Comparison of ENCODE assay signal across 12 mouse cellular contexts in genomic region chr8:94180561-94180908, GRCm38 (mm10). TPM values are rescaled to one million over a fixed set of nuclear protein-coding genes. Genes with fewer than 3 reads are reported as not detected.
DNase-seq lines count a peak whose midpoint lies in the region; ATAC-seq and TF ChIP-seq lines count a peak whose summit lies in the region.
"Had no signal": no experiment of that assay in that cellular context is flagged by ENCODE, and none has a peak within 500 bp of the region (broad histone marks: within the 10 kb centered on the region; RNA-seq: fewer than 3 reads in every experiment).

No protein-coding gene starts in this region.

- DNase-seq in heart, embryonic 10.5 days (ENCODE audit: low spot score), result no peak
- DNase-seq in heart, postnatal 10 days, result no peak
- no peak for DNase-seq in liver, adult 2 months (ENCODE audit: extremely low read depth, low read depth, low spot score)
- DNase-seq in liver, result no peak
- DNase-seq in retina, postnatal 1 day, result no peak
- DNase-seq: right cerebral cortex, adult 18-20 months; thymus, postnatal 25 days had no signal

- no peak overlapping the region for H3K9ac ChIP-seq in liver, adult 2 months (ENCODE audit: low read depth, low read length)
- no peak overlapping the region for H3K9ac ChIP-seq in embryonic facial prominence, embryonic 15.5 days
- H3K9ac ChIP-seq in midbrain, embryonic 13.5 days (replicated peaks), result no peak overlapping the region
- H3K9ac ChIP-seq: midbrain, embryonic 12.5 days had no signal

- H3K27me3 ChIP-seq in heart, embryonic 10.5 days (ENCODE audit: insufficient read depth, poor library complexity, severe bottlenecking), result peaks cover 98% of the 10 kb centered on the region
- no peaks in the 10 kb centered on the region for H3K27me3 ChIP-seq in liver, adult 2 months (ENCODE audit: control insufficient read depth, insufficient read depth, low read length)
- H3K27me3 ChIP-seq in embryonic facial prominence, embryonic 15.5 days, result peaks cover 75% of the 10 kb centered on the region
- peaks cover 95% of the 10 kb centered on the region for H3K27me3 ChIP-seq in midbrain, embryonic 13.5 days

- no peaks in the 10 kb centered on the region for H3K9me3 ChIP-seq in heart, embryonic 10.5 days
- no peaks in the 10 kb centered on the region for H3K9me3 ChIP-seq in embryonic facial prominence, embryonic 15.5 days (replicated peaks)
- H3K9me3 ChIP-seq in midbrain, embryonic 13.5 days, result no peaks in the 10 kb centered on the region
- H3K9me3 ChIP-seq: midbrain, embryonic 12.5 days had no signal

- TF ChIP-seq CTCF in liver, adult 2 months (IDR thresholded peaks at IDR 0.05; ENCODE audit: low read depth, low read length), result no peak
- no peak for TF ChIP-seq CTCF in olfactory bulb, adult 2 months (IDR thresholded peaks at IDR 0.05; ENCODE audit: insufficient read depth, low read depth, low read length)

- H3K27ac ChIP-seq in heart, embryonic 10.5 days, result 0 out of 2 replicates have a peak overlapping the region, but pooled peaks have one; percentile 83
- no peak overlapping the region for H3K27ac ChIP-seq in liver, adult 2 months (replicated peaks; ENCODE audit: insufficient read depth, low read depth, low read length)
- no peak overlapping the region for H3K27ac ChIP-seq in embryonic facial prominence, embryonic 15.5 days (replicated peaks)
- 0 out of 2 replicates have a peak overlapping the region, but pooled peaks have one; percentile 17 for H3K27ac ChIP-seq in olfactory bulb, adult 2 months (ENCODE audit: insufficient read depth, low read depth, low read length)
- H3K27ac ChIP-seq in midbrain, embryonic 13.5 days, result no peak overlapping the region
- H3K27ac ChIP-seq: midbrain, embryonic 12.5 days had no signal

- no peaks in the 10 kb centered on the region for H3K79me2 ChIP-seq in liver, adult 2 months (ENCODE audit: control insufficient read depth, insufficient read depth, low read length)

- H3K4me2 ChIP-seq in embryonic facial prominence, embryonic 15.5 days (replicated peaks), result peak overlapping the region; percentile 87; the same call in 1 of the 2 replicates
- no peak overlapping the region for H3K4me2 ChIP-seq in midbrain, embryonic 13.5 days (replicated peaks)

- no peaks in the 10 kb centered on the region for H3K36me3 ChIP-seq in heart, embryonic 10.5 days
- H3K36me3 ChIP-seq in liver, adult 2 months (ENCODE audit: control insufficient read depth, insufficient read depth, low read length), result no peaks in the 10 kb centered on the region
- no peaks in the 10 kb centered on the region for H3K36me3 ChIP-seq in embryonic facial prominence, embryonic 15.5 days
- H3K36me3 ChIP-seq in midbrain, embryonic 13.5 days, result no peaks in the 10 kb centered on the region
- H3K36me3 ChIP-seq: midbrain, embryonic 12.5 days had no signal

- intact Hi-C loops in heart, postnatal 10 days (cut with DNase I), result no loop called here

- H3K4me3 ChIP-seq in heart, embryonic 10.5 days, result peak overlapping the region; percentile 68; the same call in 1 of the 2 replicates
- H3K4me3 ChIP-seq in liver, adult 2 months (ENCODE audit: insufficient read depth, low read depth, low read length), result peak overlapping the region; percentile 51; the same call in 1 of the 2 replicates
- H3K4me3 ChIP-seq in embryonic facial prominence, embryonic 15.5 days (replicated peaks), result peak overlapping the region; percentile 50; the same call in 1 of the 2 replicates
- H3K4me3 ChIP-seq in olfactory bulb, adult 2 months (ENCODE audit: insufficient read depth, low read depth, low read length), result peak overlapping the region; percentile 75; the same call in 1 of the 2 replicates
- no peak overlapping the region; the same call in 1 of the 2 replicates for H3K4me3 ChIP-seq in midbrain, embryonic 13.5 days (replicated peaks)

- no peak for TF ChIP-seq POLR2A in liver, adult 2 months (IDR thresholded peaks at IDR 0.05; ENCODE audit: extremely low read depth, insufficient read depth, low read length)
- no peak for TF ChIP-seq POLR2A in olfactory bulb, adult 2 months (IDR thresholded peaks at IDR 0.05; ENCODE audit: insufficient read depth, low read depth, low read length)

- 73% methylated on average over 1 of the region's 1 CpGs for WGBS in heart, embryonic 10.5 days
- WGBS in liver, adult 2 months, result 88% methylated on average over 1 of the region's 1 CpGs
- WGBS in embryonic facial prominence, embryonic 15.5 days, result 73% methylated on average over 1 of the region's 1 CpGs
- 91% methylated on average over 1 of the region's 1 CpGs for WGBS in olfactory bulb, adult 2 months
- 87% methylated on average over 1 of the region's 1 CpGs for WGBS in midbrain, embryonic 13.5 days

- ATAC-seq in embryonic facial prominence, embryonic 15.5 days (ENCODE audit: insufficient number of reproducible peaks, low FRiP score, low TSS enrichment, low read depth), result no peak
- ATAC-seq in midbrain, embryonic 13.5 days, result no peak

- H3K4me1 ChIP-seq in heart, embryonic 10.5 days, result peaks cover 36% of the 10 kb centered on the region
- peaks cover 11% of the 10 kb centered on the region for H3K4me1 ChIP-seq in liver, adult 2 months (ENCODE audit: control insufficient read depth, insufficient read depth, low read length)
- peaks cover 33% of the 10 kb centered on the region for H3K4me1 ChIP-seq in embryonic facial prominence, embryonic 15.5 days
- H3K4me1 ChIP-seq in olfactory bulb, adult 2 months (ENCODE audit: control insufficient read depth, insufficient read depth, low read length), result peaks cover 19% of the 10 kb centered on the region
- H3K4me1 ChIP-seq in midbrain, embryonic 13.5 days (replicated peaks), result peaks cover 28% of the 10 kb centered on the region

RNA-seq across cellular contexts. Expression of gene Mt1, which starts 1.7 kb away (rescaled TPM):
- polyA plus RNA-seq in heart, embryonic 10.5 days (2016; fragmentation: Nextera tagmentation; extraction: Ambion mirVana), result 361 and 393 TPM in 2 replicates
- 100 to 1,000 TPM; 104 to 394 TPM for total RNA-seq in heart, postnatal 10 days (2021)
- 270 and 333 TPM in 2 replicates for total RNA-seq in liver, adult 2 months (2014; rRNA removed)
- polyA plus RNA-seq in liver, adult 2 months (2012; rRNA removed), result 388 and 1,689 TPM in 2 replicates
- polyA plus RNA-seq in embryonic facial prominence, embryonic 15.5 days (2015; fragmentation: Nextera tagmentation; extraction: Ambion mirVana), result 290 and 306 TPM in 2 replicates
- polyA plus RNA-seq in olfactory bulb, adult 2 months (2012; ENCODE audit: insufficient read depth, insufficient read length, low replicate concordance, missing spikeins), result 885 TPM in 1 of 2 replicates, not detected in the other
- 21.5 and 30.3 TPM in 2 replicates for polyA plus RNA-seq in midbrain, embryonic 13.5 days (2015; fragmentation: Nextera tagmentation; extraction: Ambion mirVana)

RNA-seq across cellular contexts. Expression of gene Mt2, which starts 8.1 kb away (rescaled TPM):
- polyA plus RNA-seq in heart, embryonic 10.5 days (2016; fragmentation: Nextera tagmentation; extraction: Ambion mirVana), result 86.3 and 113 TPM in 2 replicates
- total RNA-seq in heart, postnatal 10 days (2021), result 10 to 100 TPM in 1 of 2 experiments, 1 to 10 TPM in 1; 9.4 to 87.4 TPM
- 120 and 122 TPM in 2 replicates for total RNA-seq in liver, adult 2 months (2014; rRNA removed)
- 9.4 and 162 TPM in 2 replicates for polyA plus RNA-seq in liver, adult 2 months (2012; rRNA removed)
- polyA plus RNA-seq in embryonic facial prominence, embryonic 15.5 days (2015; fragmentation: Nextera tagmentation; extraction: Ambion mirVana), result 83.3 and 95.7 TPM in 2 replicates
- not detected in 2 replicates for polyA plus RNA-seq in olfactory bulb, adult 2 months (2012; ENCODE audit: insufficient read depth, insufficient read length, low replicate concordance, missing spikeins)
- 6.1 and 9.4 TPM in 2 replicates for polyA plus RNA-seq in midbrain, embryonic 13.5 days (2015; fragmentation: Nextera tagmentation; extraction: Ambion mirVana)

RNA-seq across cellular contexts. Expression of gene Mt3, which starts 28.1 kb away (rescaled TPM):
- polyA plus RNA-seq in heart, embryonic 10.5 days (2016; fragmentation: Nextera tagmentation; extraction: Ambion mirVana), result 10.6 and 15.7 TPM in 2 replicates
- total RNA-seq in heart, postnatal 10 days (2021), result 10 to 100 TPM; 12.5 to 14.5 TPM
- total RNA-seq in liver, adult 2 months (2014; rRNA removed), result not detected in 2 replicates
- 0.21 TPM in 1 of 2 replicates, not detected in the other for polyA plus RNA-seq in liver, adult 2 months (2012; rRNA removed)
- 8.2 and 8.5 TPM in 2 replicates for polyA plus RNA-seq in embryonic facial prominence, embryonic 15.5 days (2015; fragmentation: Nextera tagmentation; extraction: Ambion mirVana)
- polyA plus RNA-seq in olfactory bulb, adult 2 months (2012; ENCODE audit: insufficient read depth, insufficient read length, low replicate concordance, missing spikeins), result not detected in 2 replicates
- polyA plus RNA-seq in midbrain, embryonic 13.5 days (2015; fragmentation: Nextera tagmentation; extraction: Ambion mirVana), result 69.9 and 73.3 TPM in 2 replicates

RNA-seq across cellular contexts. Expression of gene Nup93, which starts 33.8 kb away (rescaled TPM):
- polyA plus RNA-seq in heart, embryonic 10.5 days (2016; fragmentation: Nextera tagmentation; extraction: Ambion mirVana), result 98.2 and 118 TPM in 2 replicates
- 10 to 100 TPM; 27.6 to 28.3 TPM for total RNA-seq in heart, postnatal 10 days (2021)
- 2.3 and 3.2 TPM in 2 replicates for total RNA-seq in liver, adult 2 months (2014; rRNA removed)
- polyA plus RNA-seq in liver, adult 2 months (2012; rRNA removed), result 3.4 and 4.6 TPM in 2 replicates
- polyA plus RNA-seq in embryonic facial prominence, embryonic 15.5 days (2015; fragmentation: Nextera tagmentation; extraction: Ambion mirVana), result 63.5 and 66.1 TPM in 2 replicates
- not detected in 2 replicates for polyA plus RNA-seq in olfactory bulb, adult 2 months (2012; ENCODE audit: insufficient read depth, insufficient read length, low replicate concordance, missing spikeins)
- 76.0 and 77.7 TPM in 2 replicates for polyA plus RNA-seq in midbrain, embryonic 13.5 days (2015; fragmentation: Nextera tagmentation; extraction: Ambion mirVana)

RNA-seq across cellular contexts. Expression of gene Mt4, which starts 43.5 kb away (rescaled TPM):
- polyA plus RNA-seq in heart, embryonic 10.5 days (2016; fragmentation: Nextera tagmentation; extraction: Ambion mirVana), result not detected in 2 replicates
- total RNA-seq in heart, postnatal 10 days (2021), result not detected
- not detected in 2 replicates for total RNA-seq in liver, adult 2 months (2014; rRNA removed)
- not detected in 2 replicates for polyA plus RNA-seq in liver, adult 2 months (2012; rRNA removed)
- polyA plus RNA-seq in embryonic facial prominence, embryonic 15.5 days (2015; fragmentation: Nextera tagmentation; extraction: Ambion mirVana), result 6.3 and 16.6 TPM in 2 replicates
- not detected in 2 replicates for polyA plus RNA-seq in olfactory bulb, adult 2 months (2012; ENCODE audit: insufficient read depth, insufficient read length, low replicate concordance, missing spikeins)
- polyA plus RNA-seq in midbrain, embryonic 13.5 days (2015; fragmentation: Nextera tagmentation; extraction: Ambion mirVana), result not detected in 2 replicates
- total RNA-seq: adrenal gland, postnatal 10 days had no signal
- polyA plus RNA-seq: midbrain, embryonic 12.5 days had no signal

Comparison
In these comparisons a context has a peak if more than half of its experiments do, and no peak if none do; other contexts are left out.
1. H3K27ac ChIP-seq: peak in heart, embryonic 10.5 days (single experiment) and olfactory bulb, adult 2 months (single experiment); none in liver, adult 2 months (single experiment), embryonic facial prominence, embryonic 15.5 days (single experiment) and midbrain, embryonic 13.5 days (single experiment).